Mouse (Mus musculus) MEL (cell line): ENCODE results near the gene Celf2. TPM values are rescaled to one million over a fixed set of nuclear protein-coding genes. Genes with fewer than 3 reads are reported as not detected.

ENCODE experiments used
- DNase-seq: peaks from one replicate; pipeline ENCODE4 v3.0.0; 2011; ENCODE audit warnings: low read depth, low spot score
- H3K27ac ChIP-seq: 2 replicates; pipeline ENCODE4 v1.5.1; 2012; ENCODE audit warnings: low read depth, mild to moderate bottlenecking, control low read depth, low read length, moderate library complexity; ENCODE audit not compliant: control insufficient read depth
- H3K27me3 ChIP-seq, 2 experiments: fragments of 150-350 bp in 1 of 2; sonication (generic) in 1 of 2; 2 replicates each; pipeline ENCODE4 v1.6.1; 2012; ENCODE audit warnings: low read length in 2 of 2, mild to moderate bottlenecking in 2 of 2, improper control_type of control experiment in 1 of 2, moderate library complexity in 1 of 2; ENCODE audit not compliant: insufficient read depth in 2 of 2, control insufficient read depth in 1 of 2
- H3K36me3 ChIP-seq, 2 experiments: 2 replicates each; pipeline ENCODE4 v1.6.1; 2012 to 2014; ENCODE audit warnings: low read length in 2 of 2, improper control_type of control experiment in 1 of 2, inconsistent platforms in 1 of 2, mild to moderate bottlenecking in 1 of 2; ENCODE audit not compliant: insufficient read depth in 2 of 2, control insufficient read depth in 1 of 2
- H3K4me1 ChIP-seq, 2 experiments: fragments of 150-350 bp in 1 of 2; sonication (generic) in 1 of 2; 2 replicates each; pipeline ENCODE4 v1.6.1; 2012; ENCODE audit warnings: low read length in 2 of 2, improper control_type of control experiment in 1 of 2, mild to moderate bottlenecking in 1 of 2; ENCODE audit not compliant: insufficient read depth in 2 of 2, control insufficient read depth in 1 of 2
- H3K4me3 ChIP-seq, 2 experiments: fragments of 150-350 bp in 1 of 2; sonication (generic) in 1 of 2; 2 replicates each; pipeline ENCODE4 v1.5.1; 2012; ENCODE audit warnings: low read depth in 2 of 2, low read length in 2 of 2, mild to moderate bottlenecking in 2 of 2, moderate library complexity in 2 of 2, control low read depth in 1 of 2, improper control_type of control experiment in 1 of 2; ENCODE audit not compliant: control insufficient read depth in 1 of 2, insufficient read depth in 1 of 2
- H3K79me2 ChIP-seq: 2 replicates; pipeline ENCODE4 v1.6.1; 2012; ENCODE audit warnings: mild to moderate bottlenecking, low read length, moderate library complexity; ENCODE audit not compliant: control insufficient read depth, poor library complexity, insufficient read depth
- H3K9ac ChIP-seq: 2 replicates; pipeline ENCODE4 v1.6.1; 2012; ENCODE audit warnings: low read depth, mild to moderate bottlenecking, control low read depth, low read length, moderate library complexity; ENCODE audit not compliant: control insufficient read depth, poor library complexity, severe bottlenecking
- H3K9me3 ChIP-seq: fragments of 150-350 bp; sonication (generic); replicated peaks from 2 replicates; pipeline ENCODE4 v1.6.1; 2012; ENCODE audit warnings: mild to moderate bottlenecking, low read length, improper control_type of control experiment, moderate library complexity; ENCODE audit not compliant: insufficient read depth
- BHLHE40 ChIP-seq: IDR thresholded peaks from 2 replicates; pipeline ENCODE4 v1.6.1; 2012; ENCODE audit warnings: low read depth, mild to moderate bottlenecking, inconsistent platforms, low read length, improper control_type of control experiment, borderline replicate concordance
- CHD1 ChIP-seq: IDR thresholded peaks from 2 replicates; pipeline ENCODE4 v1.6.1; 2012; ENCODE audit warnings: low read depth, mild to moderate bottlenecking, inconsistent platforms, low read length, improper control_type of control experiment
- CHD2 ChIP-seq: IDR thresholded peaks from 2 replicates; pipeline ENCODE4 v1.6.1; 2011; ENCODE audit warnings: low read length, improper control_type of control experiment
- CTCF ChIP-seq, 3 experiments: IDR thresholded peaks in 2 of 3; conservative IDR thresholded peaks in 1 of 3; 2 replicates each; pipeline ENCODE4 v1.5.1; 2011 to 2012; ENCODE audit warnings: low read length in 3 of 3, low read depth in 2 of 3, mild to moderate bottlenecking in 2 of 3, improper control_type of control experiment in 1 of 3, inconsistent platforms in 1 of 3, mixed read lengths in 1 of 3, moderate library complexity in 1 of 3; ENCODE audit not compliant: control insufficient read depth in 1 of 3, insufficient read depth in 1 of 3, poor library complexity in 1 of 3, severe bottlenecking in 1 of 3
- E2F4 ChIP-seq: IDR thresholded peaks from 2 replicates; pipeline ENCODE4 v1.6.1; 2011; ENCODE audit warnings: low read depth, low read length, improper control_type of control experiment, borderline replicate concordance
- ELF1 ChIP-seq: IDR thresholded peaks from 2 replicates; pipeline ENCODE4 v1.6.1; 2014; ENCODE audit warnings: low read depth, mild to moderate bottlenecking, inconsistent platforms, low read length, improper control_type of control experiment, moderate library complexity
- ETS1 ChIP-seq: IDR thresholded peaks from 2 replicates; pipeline ENCODE4 v1.6.1; 2012; ENCODE audit warnings: low read depth, mild to moderate bottlenecking, inconsistent platforms, low read length, improper control_type of control experiment, moderate library complexity
- GABPA ChIP-seq: IDR thresholded peaks from 2 replicates; pipeline ENCODE4 v1.6.1; 2012; ENCODE audit warnings: low read depth, mild to moderate bottlenecking, inconsistent platforms, low read length, improper control_type of control experiment, moderate library complexity
- HCFC1 ChIP-seq: IDR thresholded peaks from 2 replicates; pipeline ENCODE4 v1.6.1; 2012; ENCODE audit warnings: low read depth, mild to moderate bottlenecking, inconsistent platforms, low read length, improper control_type of control experiment, moderate library complexity
- KAT2A ChIP-seq: conservative IDR thresholded peaks from 2 replicates; pipeline ENCODE4 v1.6.1; 2012; ENCODE audit warnings: low read depth, low read length, improper control_type of control experiment, inconsistent platforms
- MAX ChIP-seq: IDR thresholded peaks from 2 replicates; pipeline ENCODE4 v1.6.1; 2011; ENCODE audit warnings: low read length, improper control_type of control experiment
- MEF2A ChIP-seq: IDR thresholded peaks from 2 replicates; pipeline ENCODE4 v1.6.1; 2014; ENCODE audit warnings: low read depth, mild to moderate bottlenecking, inconsistent platforms, low read length, improper control_type of control experiment; ENCODE audit not compliant: poor library complexity, insufficient replicate concordance, severe bottlenecking; ENCODE audit errors: extremely low read depth
- MXI1 ChIP-seq: IDR thresholded peaks from 2 replicates; pipeline ENCODE4 v1.6.1; 2011; ENCODE audit warnings: mild to moderate bottlenecking, low read depth, low read length, improper control_type of control experiment
- MYB ChIP-seq: IDR thresholded peaks from 2 replicates; pipeline ENCODE4 v1.6.1; 2011; ENCODE audit warnings: mild to moderate bottlenecking, low read depth, low read length, improper control_type of control experiment
- MYC ChIP-seq: IDR thresholded peaks from 2 replicates; pipeline ENCODE4 v1.6.1; 2011; ENCODE audit warnings: low read depth, mild to moderate bottlenecking, low read length, improper control_type of control experiment, moderate library complexity
- NRF1 ChIP-seq: IDR thresholded peaks from 2 replicates; pipeline ENCODE4 v1.6.1; 2014; ENCODE audit warnings: low read depth, mild to moderate bottlenecking, inconsistent platforms, low read length, improper control_type of control experiment, moderate library complexity; ENCODE audit not compliant: poor library complexity, insufficient read depth, severe bottlenecking
- POLR2A ChIP-seq, 2 experiments: IDR thresholded peaks; 2 replicates each; pipeline ENCODE4 v1.6.1; 2011 to 2012; ENCODE audit warnings: low read length in 2 of 2, mild to moderate bottlenecking in 2 of 2, control low read depth in 1 of 2, improper control_type of control experiment in 1 of 2, low read depth in 1 of 2, moderate library complexity in 1 of 2; ENCODE audit not compliant: control insufficient read depth in 1 of 2, insufficient read depth in 1 of 2, poor library complexity in 1 of 2
- POLR2AphosphoS2 ChIP-seq: IDR thresholded peaks from 2 replicates; pipeline ENCODE4 v1.6.1; 2011; ENCODE audit warnings: low read length, improper control_type of control experiment
- RCOR1 ChIP-seq: IDR thresholded peaks from 2 replicates; pipeline ENCODE4 v1.6.1; 2012; ENCODE audit warnings: low read depth, mild to moderate bottlenecking, inconsistent platforms, low read length, improper control_type of control experiment
- SIN3A ChIP-seq: IDR thresholded peaks from 2 replicates; pipeline ENCODE4 v1.6.1; 2012; ENCODE audit warnings: low read length, improper control_type of control experiment, inconsistent platforms
- TBP ChIP-seq: IDR thresholded peaks from 2 replicates; pipeline ENCODE4 v1.8.0; 2011; ENCODE audit warnings: low read depth, low read length, improper control_type of control experiment
- TCF12 ChIP-seq: IDR thresholded peaks from 2 replicates; pipeline ENCODE4 v1.6.1; 2014; ENCODE audit warnings: low read depth, mild to moderate bottlenecking, inconsistent platforms, low read length, improper control_type of control experiment, moderate library complexity
- USF2 ChIP-seq, 2 experiments: IDR thresholded peaks; 2 replicates each; pipeline ENCODE4 v1.6.1; 2011 to 2012; ENCODE audit warnings: improper control_type of control experiment in 2 of 2, low read length in 2 of 2, borderline replicate concordance in 1 of 2, inconsistent platforms in 1 of 2, low read depth in 1 of 2, mild to moderate bottlenecking in 1 of 2; ENCODE audit not compliant: insufficient read depth in 1 of 2
- ZC3H11A ChIP-seq: IDR thresholded peaks from 2 replicates; pipeline ENCODE4 v1.6.1; 2012; ENCODE audit warnings: low read depth, mild to moderate bottlenecking, inconsistent platforms, low read length, improper control_type of control experiment
- ZNF384 ChIP-seq: IDR thresholded peaks from 2 replicates; pipeline ENCODE4 v1.6.1; 2012; ENCODE audit warnings: low read depth, mild to moderate bottlenecking, inconsistent platforms, low read length, improper control_type of control experiment
- polyA plus RNA-seq, 2 experiments: library from polyadenylated mRNA; stranded (reverse) in 1 of 2; unstranded in 1 of 2; fragments of >175 nt in 1 of 2; fragments of >200 nt in 1 of 2; gene quantifications; 2 replicates each; pipeline versions ENCODE4 v1.2.1 to v1.2.4; 2012; ENCODE audit warnings: low replicate concordance in 2 of 2, low read depth in 1 of 2; ENCODE audit not compliant: insufficient read length in 2 of 2, insufficient read depth in 1 of 2, missing spikeins in 1 of 2
- total RNA-seq: library from RNA; depleted of rRNA; stranded (reverse); fragments of 300-350 nt; gene quantifications from 2 replicates; pipeline ENCODE4 v1.2.3, GENCODE M21; 2012

Gene Celf2
- total and polyA plus RNA-seq, 3 experiments = 8.9 to 16.7 TPM; not detected in 1

- H3K9ac ChIP-seq = no peak overlapping the region
- DNase-seq = no peak
- H3K36me3 ChIP-seq = no peaks in the 10 kb centered on the region
- H3K4me1 ChIP-seq = no peaks in the 10 kb centered on the region
- H3K4me3 ChIP-seq = no peak overlapping the region
- TF ChIP-seq TBP (no peak), BHLHE40 (no peak), MXI1 (no peak), CHD1 (no peak), CHD2 (no peak), CTCF (IDR thresholded peaks at IDR 0.05 in 2 of 3, conservative IDR thresholded peaks at IDR 0.05 in 1 of 3; ENCODE audit: control insufficient read depth in 1 of 3, insufficient read depth in 1 of 3, low read depth in 2 of 3, low read length in 3 of 3, poor library complexity in 1 of 3, severe bottlenecking in 1 of 3) (no peak), ZNF384 (no peak), KAT2A (no peak), ETS1 (no peak), E2F4 (no peak), POLR2A (IDR thresholded peaks at IDR 0.05; ENCODE audit: control insufficient read depth in 1 of 2, insufficient read depth in 1 of 2, low read depth in 1 of 2, low read length in 2 of 2, poor library complexity in 1 of 2) (no peak), ELF1 (no peak), GABPA (no peak), NRF1 (no peak), MYC (no peak), MAX (no peak), SIN3A (no peak), HCFC1 (no peak), USF2 (IDR thresholded peaks at IDR 0.05; ENCODE audit: borderline replicate concordance in 1 of 2, insufficient read depth in 1 of 2, low read depth in 1 of 2, low read length in 2 of 2) (no peak), MYB (no peak)
- H3K27me3 ChIP-seq = no peaks in the 10 kb centered on the region
- no peaks in the 10 kb centered on the region for H3K79me2 ChIP-seq
- H3K27ac ChIP-seq = no peak overlapping the region
- no peaks in the 10 kb centered on the region for H3K9me3 ChIP-seq
Measured at GRCm38 (mm10) chr2:6925505-6925904, 583.9 kb downstream of the Celf2 start.

GRCm38 (mm10) chr2:6923738-6924474 is 585.5 kb downstream of the Celf2 start:
- H3K9me3 ChIP-seq = no peaks in the 10 kb centered on the region
- no peak for DNase-seq
- H3K79me2 ChIP-seq = no peaks in the 10 kb centered on the region
- no peak overlapping the region for H3K9ac ChIP-seq
- no peak for TF ChIP-seq TCF12
- no peak for TF ChIP-seq ZC3H11A
- no peak for TF ChIP-seq RCOR1
- TF ChIP-seq SIN3A = no peak
- TF ChIP-seq BHLHE40 = no peak
- no peak for TF ChIP-seq ETS1
- no peak for TF ChIP-seq MEF2A
- TF ChIP-seq POLR2AphosphoS2 = no peak
- no peaks in the 10 kb centered on the region for H3K36me3 ChIP-seq
- no peak overlapping the region for H3K27ac ChIP-seq
- H3K4me3 ChIP-seq = no peak overlapping the region
- no peaks in the 10 kb centered on the region for H3K27me3 ChIP-seq
- H3K4me1 ChIP-seq = no peaks in the 10 kb centered on the region
